Mouse (Mus musculus) liver, embryonic 14.5 days (tissue): Measurements from ENCODE around the gene Pabpn1l. TPM values are rescaled to one million over a fixed set of nuclear protein-coding genes. Genes with fewer than 3 reads are reported as not detected.
A peak's percentile ranks its signal among the peaks of the same experiment; 100 is the strongest.

ENCODE experiments used
- ATAC-seq: fragments of 200-750 bp; cut with Nextera tagmentation; 2 replicates; pipeline ENCODE4 v1.8.0; 2017; ENCODE audit warnings: moderate number of reproducible peaks, mild to moderate bottlenecking, moderate library complexity; ENCODE audit not compliant: insufficient read depth
- DNase-seq, 3 experiments: peaks; one replicate each; pipeline ENCODE4 v3.0.0-alpha.2; 2012 to 2013; ENCODE audit warnings: low read depth in 3 of 3, low spot score in 3 of 3
- H3K27ac ChIP-seq: fragments of 300-500 bp; sonication (generic); 2 replicates; pipeline ENCODE4 v1.5.1; 2014; ENCODE audit warnings: moderate library complexity, mild to moderate bottlenecking, control low read depth, inconsistent platforms
- H3K27me3 ChIP-seq: fragments of 300-500 bp; sonication (generic); 2 replicates; pipeline ENCODE4 v1.6.1; 2014; ENCODE audit warnings: mild to moderate bottlenecking, low read length, moderate library complexity; ENCODE audit not compliant: control insufficient read depth, insufficient read depth
- H3K36me3 ChIP-seq: fragments of 300-500 bp; sonication (generic); replicated peaks from 2 replicates; pipeline ENCODE4 v1.6.1; 2014; ENCODE audit warnings: low read depth; ENCODE audit not compliant: control insufficient read depth, insufficient read depth
- H3K4me1 ChIP-seq, 2 experiments: fragments of 200-500 bp in 1 of 2; fragments of 300-500 bp in 1 of 2; sonication (generic) in 1 of 2; replicated peaks; 2 replicates each; pipeline ENCODE4 v1.6.1; 2012 to 2014; ENCODE audit warnings: antibody characterized with exemption in 1 of 2, inconsistent platforms in 1 of 2, low read length in 1 of 2; ENCODE audit not compliant: control insufficient read depth in 2 of 2, insufficient read depth in 2 of 2
- H3K4me2 ChIP-seq: fragments of 300-500 bp; sonication (generic); 2 replicates; pipeline ENCODE4 v1.6.1; 2014; ENCODE audit warnings: low read depth, mild to moderate bottlenecking, control low read depth, moderate library complexity
- H3K4me3 ChIP-seq, 2 experiments: fragments of 200-500 bp in 1 of 2; fragments of 300-500 bp in 1 of 2; sonication (generic) in 1 of 2; 2 replicates each; pipeline ENCODE4 v1.5.1; 2012 to 2014; ENCODE audit warnings: low read depth in 2 of 2, low read length in 2 of 2, mild to moderate bottlenecking in 2 of 2, control low read depth in 1 of 2, inconsistent platforms in 1 of 2, moderate library complexity in 1 of 2; ENCODE audit not compliant: insufficient read depth in 1 of 2
- H3K9ac ChIP-seq: fragments of 300-500 bp; sonication (generic); replicated peaks from 2 replicates; pipeline ENCODE4 v1.6.1; 2014; ENCODE audit warnings: mild to moderate bottlenecking, control low read depth, moderate library complexity
- H3K9me3 ChIP-seq: fragments of 300-500 bp; sonication (generic); 2 replicates; pipeline ENCODE4 v1.6.1; 2016; ENCODE audit warnings: low read length, mixed read lengths; ENCODE audit not compliant: control insufficient read depth
- CTCF ChIP-seq: IDR thresholded peaks from 2 replicates; pipeline ENCODE4 v1.5.1; 2016; ENCODE audit warnings: antibody characterized with exemption, low read depth, control low read depth
- EP300 ChIP-seq: IDR thresholded peaks from 2 replicates; pipeline ENCODE4 v1.6.1; 2016; ENCODE audit warnings: antibody characterized with exemption, low read depth
- WGBS: fragments of 180-500 bp; shearing (Covaris S2); extraction: QIAGEN DNeasy Blood & Tissue Kit; methylation state at CpG from one replicate; pipeline ENCODE4 v1.1.7; 2014; ENCODE audit not compliant: insufficient replicate concordance; 5-methylcytosine and 5-hydroxymethylcytosine counted together
- polyA plus RNA-seq, 2 experiments: library from polyadenylated mRNA; depleted of rRNA in 1 of 2; stranded (reverse) in 1 of 2; unstranded in 1 of 2; fragments of >200 nt; fragmentation: Nextera tagmentation in 1 of 2; extraction: Ambion mirVana in 1 of 2; gene quantifications; 2 replicates each; pipeline versions ENCODE4 v1.2.1 to v1.2.3; 2012 to 2014

Pabpn1l gene
- polyA plus RNA-seq, 2 experiments = not detected

DNA sequence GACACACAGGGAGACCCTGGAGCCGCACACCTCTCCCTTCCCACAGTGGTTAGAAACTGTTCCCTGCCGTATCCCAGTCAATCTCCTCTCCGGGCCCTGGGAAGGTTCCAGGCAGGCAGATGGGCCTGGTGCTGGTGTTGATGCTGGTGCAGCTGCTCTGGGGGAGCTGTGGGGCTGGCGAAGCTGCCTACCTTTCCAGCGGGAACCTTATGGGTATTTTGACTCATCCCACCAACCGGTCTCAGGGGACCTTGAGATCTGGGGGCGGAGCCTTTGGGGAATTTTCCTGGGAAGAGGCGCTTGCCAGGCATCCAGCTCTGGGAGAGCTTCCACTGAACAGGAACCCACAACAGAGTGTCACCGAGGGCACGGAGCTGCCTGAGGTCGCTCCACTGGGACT is 45.3 kb upstream of the Pabpn1l start:
- TF ChIP-seq EP300 = no peak
- no peak for TF ChIP-seq CTCF
- WGBS = 76% methylated on average over 11 of the region's 11 CpGs
- Histone ChIP-seq H3K9ac (no peak overlapping the region), H3K9me3 (no peaks in the 10 kb centered on the region), H3K27ac (no peak overlapping the region), H3K4me3 (no peak overlapping the region), H3K4me1 (peaks cover 20 to 26% of the 10 kb centered on the region in 2 experiments), H3K27me3 (no peaks in the 10 kb centered on the region), H3K4me2 (no peak overlapping the region), H3K36me3 (no peaks in the 10 kb centered on the region; the same call in 1 of the 2 replicates)
- DNase-seq (no peak), ATAC-seq (no peak)

- Histone ChIP-seq H3K27me3 (no peaks in the 10 kb centered on the region), H3K4me3 (peak overlapping the region in 1 of 2 experiments; percentile 12; a peak in 1 of 4 replicates), H3K9ac (peak overlapping the region; percentile 37; the same call in 1 of the 2 replicates), H3K4me1 (peaks cover 20 to 26% of the 10 kb centered on the region in 2 experiments), H3K36me3 (no peaks in the 10 kb centered on the region), H3K9me3 (no peaks in the 10 kb centered on the region), H3K4me2 (peak overlapping the region; percentile 63), H3K27ac (no peak overlapping the region)
- 11% methylated on average over 12 of the region's 12 CpGs for WGBS
- no peak for TF ChIP-seq EP300
- TF ChIP-seq CTCF = no peak
- ATAC-seq (peak; percentile 9; the same call in 1 of the 2 replicates), DNase-seq (no peak)
Measured at GRCm38 (mm10) chr8:122666827-122667226, 44.3 kb upstream of the Pabpn1l start.

DNA sequence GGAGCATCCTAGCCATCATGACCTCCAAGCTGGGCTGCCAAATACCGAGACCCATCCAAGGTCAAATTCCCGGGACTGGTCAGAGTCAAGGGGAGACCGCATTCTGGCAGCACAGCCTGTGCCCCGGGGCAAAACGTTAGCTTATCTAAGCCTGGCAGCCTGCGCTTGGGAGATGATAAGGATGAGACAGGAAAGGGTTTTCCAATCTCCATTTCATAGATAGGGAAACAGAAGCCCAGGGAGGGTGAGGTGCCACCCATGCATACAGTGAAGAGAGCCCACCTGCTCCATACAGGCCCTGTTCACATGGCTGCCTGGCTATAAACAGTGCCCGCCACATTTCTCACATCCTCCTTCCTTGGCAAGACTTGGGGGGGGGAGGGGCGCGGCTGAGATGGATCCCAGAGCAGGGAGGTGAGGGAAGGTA is 43.8 kb upstream of the Pabpn1l start:
- TF ChIP-seq CTCF (no peak), EP300 (peak; percentile 94)
- peak overlapping the region; percentile 37 for H3K9ac ChIP-seq
- H3K4me1 ChIP-seq = peaks cover 20 to 26% of the 10 kb centered on the region in 2 experiments
- H3K36me3 ChIP-seq = no peaks in the 10 kb centered on the region
- H3K4me3 ChIP-seq = peak overlapping the region in 1 of 2 experiments; percentile 12; a peak in 1 of 4 replicates
- peak overlapping the region; percentile 63 for H3K4me2 ChIP-seq
- H3K27me3 ChIP-seq = no peaks in the 10 kb centered on the region
- DNase-seq (peak; percentile 73 to 81 (median 76)), ATAC-seq (peak; percentile 80)
- H3K27ac ChIP-seq = no peak overlapping the region
- H3K9me3 ChIP-seq = no peaks in the 10 kb centered on the region
- 8% methylated on average over 9 of the region's 9 CpGs for WGBS

- DNase-seq (no peak), ATAC-seq (no peak)
- Histone ChIP-seq H3K4me2 (peak overlapping the region; percentile 63), H3K4me1 (peaks cover 20 to 26% of the 10 kb centered on the region in 2 experiments), H3K9me3 (no peaks in the 10 kb centered on the region), H3K27me3 (no peaks in the 10 kb centered on the region), H3K36me3 (no peaks in the 10 kb centered on the region), H3K4me3 (no peak overlapping the region), H3K27ac (no peak overlapping the region), H3K9ac (no peak overlapping the region; the same call in none of the 2 replicates)
- 47% methylated on average over 12 of the region's 14 CpGs for WGBS
- TF ChIP-seq CTCF (no peak), EP300 (no peak)
Measured at GRCm38 (mm10) chr8:122665667-122666316, 43.3 kb upstream of the Pabpn1l start.

DNA sequence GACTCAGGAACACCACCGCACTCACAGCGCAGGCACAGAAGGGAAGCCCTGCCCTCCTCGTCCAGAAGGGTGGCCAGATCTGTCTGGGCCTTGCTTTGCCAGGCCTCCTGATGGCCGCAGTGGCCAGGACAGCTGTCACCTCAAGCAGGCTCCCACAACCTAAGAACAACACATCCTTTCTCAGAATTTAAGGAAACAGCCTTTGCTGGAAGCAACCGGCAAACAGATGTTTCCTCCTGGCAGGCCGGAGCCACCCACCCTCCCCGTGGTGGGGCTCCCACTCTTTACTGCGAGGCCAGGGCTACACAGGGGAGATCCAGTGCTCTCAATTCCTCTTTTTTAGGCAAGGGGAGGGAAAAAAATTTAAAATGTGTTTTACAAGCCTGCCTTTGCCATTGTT is 42.7 kb upstream of the Pabpn1l start:
- Histone ChIP-seq H3K9ac (no peak overlapping the region), H3K27ac (no peak overlapping the region), H3K27me3 (no peaks in the 10 kb centered on the region), H3K4me1 (peaks cover 20 to 26% of the 10 kb centered on the region in 2 experiments), H3K36me3 (no peaks in the 10 kb centered on the region), H3K4me3 (no peak overlapping the region), H3K4me2 (no peak overlapping the region), H3K9me3 (no peaks in the 10 kb centered on the region)
- WGBS = 49% methylated on average over 8 of the region's 8 CpGs
- no peak for TF ChIP-seq CTCF
- no peak for TF ChIP-seq EP300
- no peak for ATAC-seq
- no peak for DNase-seq
